Mouse (Mus musculus): ENCODE data around the gene Man2b2. TPM values are rescaled to one million over a fixed set of nuclear protein-coding genes. Genes with fewer than 3 reads are reported as not detected.

The Man2b2 gene
- polyA plus RNA-seq (2014; fragmentation: Illumina TruSeq; extraction: RNeasy Lipid Tissue Mini Kit (QIAGEN cat#74804); ENCODE audit: low read depth, low replicate concordance) = 30.1 TPM

DNA sequence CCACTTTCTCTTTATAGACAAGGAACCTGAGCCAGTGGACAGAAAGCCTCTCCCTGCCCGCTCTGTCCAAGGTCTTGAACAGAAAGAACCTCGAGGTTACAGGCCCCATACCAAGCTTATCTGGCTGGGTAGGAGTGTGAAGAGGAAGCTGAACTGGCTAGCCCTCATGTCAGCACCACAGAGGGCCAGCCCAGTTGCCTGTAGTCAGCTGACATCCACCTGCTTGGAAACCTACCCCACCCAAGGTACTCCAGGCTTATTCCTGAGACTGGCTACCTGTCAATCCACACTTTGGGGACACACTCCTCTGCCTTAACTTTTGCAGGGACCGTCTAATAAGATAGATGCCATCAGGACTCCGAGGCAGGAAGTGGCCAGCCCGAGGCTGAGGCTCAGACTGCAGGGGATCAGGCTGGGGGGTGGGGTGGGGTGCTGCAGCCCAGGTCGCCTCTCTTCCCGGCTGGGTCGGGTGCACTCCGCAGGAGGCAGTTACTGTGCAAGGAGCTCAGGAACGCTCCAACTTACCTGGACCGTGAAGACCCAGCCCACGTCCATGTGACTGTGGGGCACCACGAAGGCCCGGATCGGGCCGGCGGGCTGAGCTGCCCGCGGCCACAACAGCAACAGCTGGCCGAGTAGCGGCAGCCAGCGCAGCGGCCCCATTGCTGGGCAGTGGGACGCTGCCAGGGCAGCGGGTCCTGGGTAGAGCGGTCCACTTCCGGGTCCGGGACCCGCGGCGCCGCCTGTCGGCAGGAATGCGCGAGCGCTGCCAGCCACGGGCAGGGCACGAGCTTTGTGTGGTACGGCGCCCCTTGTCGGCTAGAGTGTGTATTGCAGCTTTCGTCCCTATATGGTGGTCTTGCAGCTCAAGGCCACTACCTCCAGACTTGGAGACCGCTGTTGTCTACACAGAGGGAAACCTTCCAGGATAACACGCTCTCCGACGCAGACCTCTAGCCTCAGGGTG lies at the start of gene Man2b2:
Gene Man2b2 (minus strand): TSS at position 741 of the 967 bp plus-strand sequence.

DNA sequence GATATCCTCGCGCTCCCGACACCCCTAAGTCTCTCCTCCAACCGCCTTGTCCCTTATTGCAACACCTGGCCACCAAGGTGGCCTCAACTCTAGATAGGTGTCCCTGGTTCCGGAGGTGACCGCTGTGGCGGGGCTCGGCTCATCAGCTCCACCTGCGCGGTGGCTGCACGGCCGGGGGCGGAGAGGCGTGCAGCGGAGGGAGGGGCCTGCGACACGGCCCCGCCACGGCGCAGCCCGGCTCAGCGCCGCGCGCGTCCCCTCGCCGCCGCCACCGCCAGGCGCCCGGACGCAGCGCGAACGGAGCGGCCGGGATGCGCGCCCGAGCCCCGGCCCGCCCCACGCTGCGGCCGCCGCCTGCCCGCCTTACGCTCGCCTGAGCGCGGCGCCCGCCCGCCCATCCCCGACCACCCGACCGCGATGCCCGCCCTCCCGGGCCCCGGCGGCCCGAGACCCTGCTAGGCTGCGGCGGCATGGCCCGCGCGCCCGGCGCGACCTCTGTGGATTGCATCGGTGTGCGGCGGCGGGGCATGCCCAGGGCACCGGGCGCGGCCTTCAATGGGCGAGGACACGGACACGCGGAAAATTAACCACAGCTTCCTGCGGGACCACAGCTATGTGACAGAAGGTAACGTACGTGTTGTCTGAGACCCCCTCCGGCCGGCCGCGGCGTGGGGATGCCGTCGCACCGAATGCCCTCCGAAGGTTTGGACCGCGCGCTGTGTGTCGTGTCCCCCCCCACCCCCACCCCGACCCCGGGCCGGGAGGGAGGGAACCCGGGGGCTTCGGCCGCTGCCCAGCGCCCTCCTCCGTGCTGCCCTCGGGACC lies 38.0 kb upstream of the Man2b2 start, which contains the start of gene Ppp2r2c:
Gene Ppp2r2c (plus strand): TSS at position 248 of the 825 bp plus-strand sequence.

DNA sequence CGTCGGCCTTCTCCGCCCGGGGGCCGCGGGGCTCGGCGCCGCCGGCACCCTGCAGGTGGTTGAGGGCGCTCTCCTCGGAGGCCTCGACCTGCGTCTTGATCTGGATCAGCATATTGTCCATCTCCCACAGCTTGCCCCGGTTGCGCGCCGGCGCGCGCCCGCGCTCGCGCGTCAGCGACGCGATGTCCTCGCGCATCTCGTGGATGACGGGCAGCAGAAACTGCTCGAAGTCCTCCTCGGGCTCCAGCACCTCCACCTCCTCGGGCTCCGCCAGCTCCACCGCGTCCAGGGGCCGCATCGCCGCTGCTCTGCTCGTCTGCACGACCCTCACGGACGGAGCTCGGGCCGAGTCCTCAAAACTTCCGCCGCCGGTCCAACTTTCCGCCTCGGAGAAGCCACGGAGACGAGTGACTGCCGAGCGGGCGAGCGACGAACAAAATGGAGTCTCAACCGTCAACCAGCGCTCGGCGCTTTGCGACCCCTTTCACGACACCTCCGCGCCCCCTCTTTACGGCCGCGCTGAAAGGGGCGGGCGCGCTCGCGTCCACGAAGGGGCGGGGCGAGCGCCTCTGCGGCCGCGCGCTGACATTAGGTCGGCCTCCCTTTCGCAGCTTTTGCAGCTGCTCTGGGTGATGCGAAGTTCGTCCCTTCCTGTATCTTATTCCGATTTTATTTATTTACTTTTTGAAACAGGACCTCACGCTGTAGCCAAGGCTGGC lies 34.0 kb downstream of the Man2b2 start, which contains the start of gene Mrfap1:
Gene Mrfap1 (minus strand): TSS at position 477 of the 719 bp plus-strand sequence.

Other genes starting within 250 kb of the Man2b2 start
- 51.8 TPM for gene Tbc1d14, start 237.4 kb downstream of the Man2b2 start, polyA plus RNA-seq (2014; fragmentation: Illumina TruSeq; extraction: RNeasy Lipid Tissue Mini Kit (QIAGEN cat#74804); ENCODE audit: low read depth, low replicate concordance)
- 37.7 TPM for gene D5Ertd579e, start 134.6 kb downstream of the Man2b2 start, polyA plus RNA-seq (2014; fragmentation: Illumina TruSeq; extraction: RNeasy Lipid Tissue Mini Kit (QIAGEN cat#74804); ENCODE audit: low read depth, low replicate concordance)
- gene Bloc1s4, start 82.0 kb downstream of the Man2b2 start, polyA plus RNA-seq (2014; fragmentation: Illumina TruSeq; extraction: RNeasy Lipid Tissue Mini Kit (QIAGEN cat#74804); ENCODE audit: low read depth, low replicate concordance) = 10.7 TPM
- 224 TPM for gene Mrfap1, start 33.9 kb downstream of the Man2b2 start, polyA plus RNA-seq (2014; fragmentation: Illumina TruSeq; extraction: RNeasy Lipid Tissue Mini Kit (QIAGEN cat#74804); ENCODE audit: low read depth, low replicate concordance)
- gene Ppp2r2c, start 37.9 kb upstream of the Man2b2 start, polyA plus RNA-seq (2014; fragmentation: Illumina TruSeq; extraction: RNeasy Lipid Tissue Mini Kit (QIAGEN cat#74804); ENCODE audit: low read depth, low replicate concordance) = 1.8 TPM
- gene Wfs1, start 158.6 kb upstream of the Man2b2 start, polyA plus RNA-seq (2014; fragmentation: Illumina TruSeq; extraction: RNeasy Lipid Tissue Mini Kit (QIAGEN cat#74804); ENCODE audit: low read depth, low replicate concordance) = 29.7 TPM